Mouse (Mus musculus) midbrain, postnatal 0 days (tissue): Measurements from ENCODE around the gene Rplp0. TPM values are rescaled to one million over a fixed set of nuclear protein-coding genes. Genes with fewer than 3 reads are reported as not detected.

Source experiments
- ATAC-seq: fragments of 200-750 bp; cut with Nextera tagmentation; 2 replicates; pipeline ENCODE4 v1.8.0; 2017; ENCODE audit warnings: moderate number of reproducible peaks, mild to moderate bottlenecking, moderate TSS enrichment, moderate library complexity; ENCODE audit not compliant: low FRiP score
- DNase-seq: peaks from one replicate; pipeline ENCODE4 v3.0.0-alpha.2; 2015; ENCODE audit warnings: low spot score
- H3K27ac ChIP-seq: fragments of 300-500 bp; sonication (generic); 2 replicates; pipeline ENCODE4 v1.5.1; 2014; ENCODE audit warnings: low read depth, mild to moderate bottlenecking, low read length, mixed read lengths
- H3K27me3 ChIP-seq: fragments of 300-500 bp; sonication (generic); 2 replicates; pipeline ENCODE4 v1.6.1; 2014; ENCODE audit warnings: low read length, control low read depth, mixed read lengths; ENCODE audit not compliant: insufficient read depth
- H3K36me3 ChIP-seq: fragments of 300-500 bp; sonication (generic); 2 replicates; pipeline ENCODE4 v1.6.1; 2014; ENCODE audit warnings: low read length, control low read depth, mixed read lengths; ENCODE audit not compliant: insufficient read depth
- H3K4me1 ChIP-seq: fragments of 300-500 bp; sonication (generic); 2 replicates; pipeline ENCODE4 v1.6.1; 2014; ENCODE audit warnings: mild to moderate bottlenecking, control low read depth, antibody characterized with exemption, low read length, mixed read lengths; ENCODE audit not compliant: insufficient read depth
- H3K4me2 ChIP-seq: fragments of 300-500 bp; sonication (generic); 2 replicates; pipeline ENCODE4 v1.6.1; 2014; ENCODE audit warnings: low read depth, mild to moderate bottlenecking, low read length, mixed read lengths; ENCODE audit not compliant: poor library complexity, severe bottlenecking
- H3K4me3 ChIP-seq: fragments of 300-500 bp; sonication (generic); 2 replicates; pipeline ENCODE4 v1.5.1; 2014; ENCODE audit warnings: low read depth, mild to moderate bottlenecking, low read length, moderate library complexity
- H3K9ac ChIP-seq: fragments of 300-500 bp; sonication (generic); replicated peaks from 2 replicates; pipeline ENCODE4 v1.6.1; 2014; ENCODE audit warnings: mild to moderate bottlenecking, low read length, moderate library complexity, mixed read lengths; ENCODE audit not compliant: poor library complexity, severe bottlenecking
- H3K9me3 ChIP-seq: fragments of 300-500 bp; sonication (generic); 2 replicates; pipeline ENCODE4 v1.6.1; 2016; ENCODE audit warnings: low read length, control low read depth
- CTCF ChIP-seq: IDR thresholded peaks from 2 replicates; pipeline ENCODE4 v1.5.1; 2016; ENCODE audit warnings: antibody characterized with exemption, mild to moderate bottlenecking
- WGBS: fragments of 180-500 bp; shearing (Covaris S2); extraction: QIAGEN DNeasy Blood & Tissue Kit; methylation state at CpG from one replicate; pipeline ENCODE4 v1.1.7; 2014; 5-methylcytosine and 5-hydroxymethylcytosine counted together
- polyA plus RNA-seq: library from polyadenylated mRNA; unstranded; fragments of >200 nt; fragmentation: Nextera tagmentation; extraction: Ambion mirVana; gene quantifications from 2 replicates; pipeline ENCODE4 v1.2.1, GENCODE M21; 2015
- total RNA-seq: library from RNA; depleted of rRNA; stranded (reverse); fragments of >200 nt; gene quantifications from 2 replicates; pipeline ENCODE4 v1.2.3, GENCODE M21; 2014

Gene Rplp0
- total and polyA plus RNA-seq, 2 experiments from 2014 or later = 779 to 1,828 TPM

DNA sequence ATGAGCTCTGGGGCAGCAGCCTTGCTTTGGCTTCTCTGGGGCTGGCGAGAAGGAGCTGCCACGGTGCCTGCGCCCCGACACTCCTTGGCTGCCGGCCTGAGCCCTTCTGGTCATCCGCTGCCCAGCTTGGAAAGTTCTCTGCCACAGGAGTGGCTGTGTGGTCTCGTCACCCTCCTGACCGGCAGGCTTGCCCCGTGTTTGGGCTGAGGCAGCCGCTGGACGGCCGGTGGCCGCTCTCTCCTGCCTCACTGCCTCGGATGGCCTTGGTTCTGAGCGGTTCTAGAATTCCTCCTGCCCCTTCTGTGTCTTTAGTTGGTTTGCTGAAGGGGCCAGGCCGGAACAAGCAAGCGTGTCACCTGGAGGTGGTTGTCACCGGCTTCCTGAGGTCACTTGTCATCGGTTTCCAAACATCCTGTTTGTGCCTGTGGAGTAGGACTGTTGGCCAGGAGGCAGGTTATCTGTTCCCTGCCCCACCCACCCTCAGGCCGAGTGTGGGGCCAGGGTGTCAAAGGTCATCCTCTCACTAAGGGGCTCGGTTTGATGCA, 38.9 kb upstream of the Rplp0 start:
- H3K4me3 ChIP-seq = no peak overlapping the region
- ATAC-seq (no peak), DNase-seq (no peak)
- 73% methylated on average over 21 of the region's 21 CpGs for WGBS
- H3K4me1 ChIP-seq = 0 out of 2 replicates have a peak, but pooled peaks cover 2% of the 10 kb centered on the region
- no peaks in the 10 kb centered on the region for H3K9me3 ChIP-seq
- no peak for TF ChIP-seq CTCF
- no peak overlapping the region for H3K27ac ChIP-seq
- no peaks in the 10 kb centered on the region for H3K27me3 ChIP-seq
- H3K9ac ChIP-seq = no peak overlapping the region
- H3K4me2 ChIP-seq = no peak overlapping the region
- no peaks in the 10 kb centered on the region for H3K36me3 ChIP-seq

DNA sequence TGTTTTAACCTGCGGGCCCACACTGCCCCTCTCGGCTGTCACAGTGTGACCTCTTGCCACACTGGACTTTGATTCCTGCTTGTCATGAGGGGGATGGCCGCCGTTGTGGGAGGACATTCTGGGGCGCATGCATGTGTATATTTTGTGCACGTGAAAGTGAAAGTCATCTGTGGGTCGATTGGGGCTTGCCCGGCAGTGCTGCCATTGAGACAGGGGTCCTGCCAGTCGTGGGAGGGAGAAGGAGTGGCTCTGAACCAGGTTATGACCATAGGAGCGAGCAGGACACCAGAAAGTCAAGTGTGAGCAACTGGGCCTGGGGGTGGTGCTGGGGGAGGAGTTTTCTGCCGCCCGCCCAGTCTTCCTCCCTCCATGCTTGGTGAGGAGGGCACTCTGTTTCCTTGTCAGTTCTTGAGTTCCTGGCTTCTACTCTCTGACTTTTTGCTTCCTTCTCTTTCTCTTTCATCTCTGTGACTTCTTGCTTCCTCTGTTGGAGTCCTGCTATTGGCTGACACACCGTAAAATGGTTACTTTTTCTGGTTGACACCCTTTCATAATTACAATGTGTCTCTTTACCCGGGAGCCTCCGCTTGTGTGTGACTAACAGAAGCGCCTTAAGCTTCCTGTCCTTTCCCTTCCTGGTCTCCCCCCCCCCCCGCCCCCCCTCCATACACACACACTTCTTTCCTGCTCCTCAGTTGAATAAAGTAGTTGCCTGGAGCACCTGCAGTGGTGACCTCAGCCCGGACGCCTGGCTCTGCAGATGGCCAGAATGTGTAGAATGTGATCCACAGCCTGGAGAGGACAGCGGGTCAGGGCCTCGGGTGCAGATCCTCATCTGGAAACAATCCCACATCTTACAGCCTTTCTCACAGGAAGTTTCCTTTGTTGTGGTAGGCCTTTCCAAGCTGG, 37.5 kb upstream of the Rplp0 start:
- Histone ChIP-seq H3K9me3 (no peaks in the 10 kb centered on the region), H3K4me1 (0 out of 2 replicates have a peak, but pooled peaks cover 2% of the 10 kb centered on the region), H3K4me2 (no peak overlapping the region), H3K36me3 (peaks cover 2% of the 10 kb centered on the region; the same call in 1 of the 2 replicates), H3K4me3 (no peak overlapping the region), H3K27ac (peak overlapping the region; percentile 21; the same call in 1 of the 2 replicates), H3K27me3 (no peaks in the 10 kb centered on the region), H3K9ac (no peak overlapping the region)
- WGBS = 73% methylated on average over 20 of the region's 21 CpGs
- TF ChIP-seq CTCF = no peak
- ATAC-seq (no peak), DNase-seq (no peak)

DNA sequence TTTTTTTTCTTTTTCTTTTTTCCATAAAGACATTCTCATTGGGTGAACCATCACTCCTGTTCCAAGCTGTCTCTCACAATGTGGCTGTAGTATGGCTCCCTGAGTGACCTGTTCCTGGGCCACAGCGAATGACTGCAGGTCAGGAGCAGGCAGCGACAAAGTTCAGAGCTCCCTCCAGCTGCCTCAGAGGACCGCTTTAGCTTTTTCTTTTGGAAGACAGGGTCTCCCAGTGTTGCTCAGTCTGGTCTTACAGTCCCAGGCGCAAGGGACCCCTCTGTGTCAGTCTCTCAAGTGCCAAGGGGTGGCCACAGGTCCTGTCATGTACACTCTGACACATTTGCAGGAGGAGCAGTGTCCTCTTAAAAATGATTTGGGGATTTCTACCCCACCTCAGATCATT, 36.7 kb upstream of the Rplp0 start:
- H3K36me3 ChIP-seq = peaks cover 2% of the 10 kb centered on the region; the same call in 1 of the 2 replicates
- no peak overlapping the region for H3K4me2 ChIP-seq
- no peak for TF ChIP-seq CTCF
- H3K9ac ChIP-seq = no peak overlapping the region
- no peak overlapping the region for H3K27ac ChIP-seq
- H3K27me3 ChIP-seq = no peaks in the 10 kb centered on the region
- H3K4me1 ChIP-seq = 0 out of 2 replicates have a peak, but pooled peaks cover 2% of the 10 kb centered on the region
- ATAC-seq (no peak), DNase-seq (no peak)
- no peak overlapping the region for H3K4me3 ChIP-seq
- H3K9me3 ChIP-seq = no peaks in the 10 kb centered on the region
- WGBS = 87% methylated on average over 4 of the region's 4 CpGs

DNA sequence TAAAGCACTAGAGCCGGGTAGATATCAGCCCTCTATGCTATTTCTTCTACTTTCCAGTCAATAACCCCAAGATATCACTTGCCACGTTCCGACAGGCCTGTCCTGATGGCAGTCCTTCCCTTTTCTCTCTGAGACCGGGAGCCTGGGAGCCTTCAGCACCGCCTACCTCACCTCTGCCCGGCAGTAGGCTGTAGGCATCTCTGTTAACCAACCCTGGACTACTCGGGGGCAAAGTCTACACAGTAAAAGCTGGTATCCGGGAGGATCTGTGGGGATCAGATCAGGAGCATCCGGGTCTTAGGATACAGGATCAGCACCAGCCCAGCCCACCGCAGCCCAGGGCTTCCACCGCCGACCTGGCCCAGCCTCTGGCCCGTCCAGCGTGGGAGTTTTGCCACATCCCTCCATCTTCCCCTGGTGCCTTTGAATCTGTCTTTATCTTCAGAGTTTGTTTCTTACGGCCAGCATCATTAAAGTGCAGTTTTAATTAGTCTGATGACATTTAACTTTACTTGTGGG, 36.2 kb upstream of the Rplp0 start:
- 0 out of 2 replicates have a peak, but pooled peaks cover 2% of the 10 kb centered on the region for H3K4me1 ChIP-seq
- DNase-seq (no peak), ATAC-seq (no peak)
- no peak overlapping the region for H3K9ac ChIP-seq
- WGBS = 76% methylated on average over 15 of the region's 15 CpGs
- peaks cover 2% of the 10 kb centered on the region; the same call in 1 of the 2 replicates for H3K36me3 ChIP-seq
- TF ChIP-seq CTCF = no peak
- H3K9me3 ChIP-seq = no peaks in the 10 kb centered on the region
- H3K4me2 ChIP-seq = no peak overlapping the region
- H3K4me3 ChIP-seq = no peak overlapping the region
- H3K27ac ChIP-seq = no peak overlapping the region
- no peaks in the 10 kb centered on the region for H3K27me3 ChIP-seq

DNA sequence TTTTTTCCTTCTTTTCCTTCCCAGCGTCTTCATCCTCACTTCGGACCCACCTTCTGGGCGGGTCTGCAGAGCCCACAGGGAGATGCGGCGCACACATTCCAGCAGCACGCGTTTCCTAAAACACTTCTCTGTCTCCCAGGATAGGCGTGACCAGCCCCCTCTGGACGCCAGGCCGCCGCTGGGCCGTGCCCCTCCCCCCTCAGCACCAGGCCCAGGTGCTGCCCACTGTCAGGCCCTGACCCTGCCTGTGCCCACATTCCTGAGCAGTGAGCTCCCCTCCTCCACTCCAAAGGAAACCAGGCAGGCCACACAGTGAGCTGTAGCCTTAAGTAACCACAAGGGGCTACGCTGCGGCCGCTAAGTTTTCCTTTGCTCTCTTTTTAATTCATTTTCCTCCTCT, 35.3 kb upstream of the Rplp0 start:
- H3K4me3 ChIP-seq = no peak overlapping the region
- WGBS = 15% methylated on average over 15 of the region's 15 CpGs
- no peak overlapping the region for H3K9ac ChIP-seq
- ATAC-seq = no peak
- H3K9me3 ChIP-seq = no peaks in the 10 kb centered on the region
- H3K27me3 ChIP-seq = no peaks in the 10 kb centered on the region
- no peak overlapping the region for H3K4me2 ChIP-seq
- H3K4me1 ChIP-seq = 0 out of 2 replicates have a peak, but pooled peaks cover 2% of the 10 kb centered on the region
- no peak for DNase-seq
- no peak overlapping the region for H3K27ac ChIP-seq
- H3K36me3 ChIP-seq = peaks cover 2% of the 10 kb centered on the region; the same call in 1 of the 2 replicates
- TF ChIP-seq CTCF = peak; percentile 34
